Mouse (Mus musculus) neural tube, embryonic 12.5 days (tissue): Measurements from ENCODE around the gene Spred3. TPM values are rescaled to one million over a fixed set of nuclear protein-coding genes. Genes with fewer than 3 reads are reported as not detected.
A peak's percentile ranks its signal among the peaks of the same experiment; 100 is the strongest.

Experiments
- ATAC-seq: fragments of 200-750 bp; cut with Nextera tagmentation; 2 replicates; pipeline ENCODE4 v1.8.0; 2017; ENCODE audit warnings: low read depth, mild to moderate bottlenecking, moderate TSS enrichment, moderate library complexity; ENCODE audit not compliant: low FRiP score
- H3K27ac ChIP-seq: fragments of 300-500 bp; sonication (generic); 2 replicates; pipeline ENCODE4 v1.5.1; 2016
- H3K27me3 ChIP-seq: fragments of 300-500 bp; sonication (generic); replicated peaks from 2 replicates; pipeline ENCODE4 v1.6.1; 2016; ENCODE audit warnings: mild to moderate bottlenecking
- H3K36me3 ChIP-seq: fragments of 300-500 bp; sonication (generic); 2 replicates; pipeline ENCODE4 v1.6.1; 2016; ENCODE audit warnings: mild to moderate bottlenecking
- H3K4me1 ChIP-seq: fragments of 300-500 bp; sonication (generic); 2 replicates; pipeline ENCODE4 v1.6.1; 2016
- H3K4me2 ChIP-seq: fragments of 300-500 bp; sonication (generic); replicated peaks from 2 replicates; pipeline ENCODE4 v1.6.1; 2016; ENCODE audit warnings: mild to moderate bottlenecking
- H3K4me3 ChIP-seq: fragments of 300-500 bp; sonication (generic); 2 replicates; pipeline ENCODE4 v1.5.1; 2016
- H3K9ac ChIP-seq: fragments of 300-500 bp; sonication (generic); 2 replicates; pipeline ENCODE4 v1.6.1; 2016; ENCODE audit warnings: mild to moderate bottlenecking
- H3K9me3 ChIP-seq: fragments of 300-500 bp; sonication (generic); 2 replicates; pipeline ENCODE4 v1.6.1; 2016; ENCODE audit warnings: mild to moderate bottlenecking
- WGBS: fragments of 180-500 bp; shearing (Covaris S2); methylation state at CpG from one replicate; pipeline ENCODE4 v1.1.7; 2016; 5-methylcytosine and 5-hydroxymethylcytosine counted together
- polyA plus RNA-seq: library from polyadenylated mRNA; unstranded; fragments of >200 nt; fragmentation: Nextera tagmentation; extraction: Ambion mirVana; gene quantifications from 2 replicates; pipeline ENCODE4 v1.2.1, GENCODE M21; 2016

The Spred3 gene
- polyA plus RNA-seq, 1 experiment from 2014 or later, result 9.0 TPM

GRCm38 (mm10) chr7:29180854-29181236 is 10.6 kb upstream of the Spred3 start:
- H3K36me3 ChIP-seq, result peaks cover 13% of the 10 kb centered on the region
- ATAC-seq, result peak; percentile 49
- H3K9ac ChIP-seq, result no peak overlapping the region
- peak overlapping the region; percentile 86 for H3K4me2 ChIP-seq
- no peaks in the 10 kb centered on the region for H3K27me3 ChIP-seq
- H3K4me3 ChIP-seq, result peak overlapping the region; percentile 13
- H3K9me3 ChIP-seq, result no peaks in the 10 kb centered on the region
- no peak overlapping the region for H3K27ac ChIP-seq
- WGBS, result 45% methylated on average over 5 of the region's 5 CpGs
- H3K4me1 ChIP-seq, result peaks cover 14% of the 10 kb centered on the region

- Histone ChIP-seq H3K27ac (peak within 1 kb of the TSS; percentile 5; the same call in 1 of the 2 replicates), H3K27me3 (no peaks in the 10 kb centered on the region), H3K9me3 (no peaks in the 10 kb centered on the region), H3K9ac (peak within 1 kb of the TSS; percentile 78), H3K4me3 (peak within 1 kb of the TSS; percentile 64), H3K36me3 (peaks cover 19% of the 10 kb centered on the region), H3K4me2 (peak within 1 kb of the TSS; percentile 86), H3K4me1 (peaks cover 14% of the 10 kb centered on the region)
- WGBS, result under 1% methylated on average over 62 of the region's 62 CpGs
- ATAC-seq, result peak; percentile 93
Measured at GRCm38 (mm10) chr7:29180077-29180853, 10.1 kb upstream of the Spred3 start, which contains the start of gene Psmd8. Gene Psmd8 (minus strand): TSS chr7:29180701.

- Histone ChIP-seq H3K9me3 (no peaks in the 10 kb centered on the region), H3K4me2 (peak overlapping the region; percentile 86), H3K36me3 (peaks cover 28% of the 10 kb centered on the region), H3K27ac (no peak overlapping the region), H3K27me3 (peaks cover 8% of the 10 kb centered on the region), H3K4me1 (peaks cover 14% of the 10 kb centered on the region), H3K4me3 (peak overlapping the region; percentile 64), H3K9ac (peak overlapping the region; percentile 78)
- 67% methylated on average over 7 of the region's 7 CpGs for WGBS
- no peak for ATAC-seq
Measured at GRCm38 (mm10) chr7:29179323-29179722, 9.1 kb upstream of the Spred3 start.

- peaks cover 40% of the 10 kb centered on the region for H3K36me3 ChIP-seq
- H3K4me2 ChIP-seq, result no peak overlapping the region
- ATAC-seq, result no peak
- peaks cover 20% of the 10 kb centered on the region for H3K27me3 ChIP-seq
- no peak overlapping the region for H3K4me3 ChIP-seq
- no peak overlapping the region for H3K9ac ChIP-seq
- WGBS, result 91% methylated on average over 4 of the region's 4 CpGs
- H3K27ac ChIP-seq, result no peak overlapping the region
- H3K9me3 ChIP-seq, result no peaks in the 10 kb centered on the region
- peaks cover 17% of the 10 kb centered on the region for H3K4me1 ChIP-seq
Measured at GRCm38 (mm10) chr7:29178106-29178505, 7.9 kb upstream of the Spred3 start.

- 33% methylated on average over 32 of the region's 32 CpGs for WGBS
- Histone ChIP-seq H3K9ac (no peak overlapping the region), H3K9me3 (no peaks in the 10 kb centered on the region), H3K4me2 (peak overlapping the region; percentile 68), H3K36me3 (peaks cover 43% of the 10 kb centered on the region), H3K27me3 (peaks cover 48% of the 10 kb centered on the region), H3K4me1 (peaks cover 47% of the 10 kb centered on the region), H3K4me3 (no peak overlapping the region), H3K27ac (no peak overlapping the region)
- ATAC-seq, result no peak
Measured at GRCm38 (mm10) chr7:29172390-29173016, 2.3 kb upstream of the Spred3 start.

- H3K36me3 ChIP-seq, result peaks cover 38% of the 10 kb centered on the region
- H3K4me1 ChIP-seq, result peaks cover 47% of the 10 kb centered on the region
- no peaks in the 10 kb centered on the region for H3K9me3 ChIP-seq
- ATAC-seq, result no peak
- peaks cover 49% of the 10 kb centered on the region for H3K27me3 ChIP-seq
- H3K9ac ChIP-seq, result peak overlapping the region; percentile 43
- H3K27ac ChIP-seq, result no peak overlapping the region
- 7% methylated on average over 34 of the region's 34 CpGs for WGBS
- peak overlapping the region; percentile 20 for H3K4me3 ChIP-seq
- peak overlapping the region; percentile 68 for H3K4me2 ChIP-seq
Measured at GRCm38 (mm10) chr7:29171562-29172097, 1.4 kb upstream of the Spred3 start.

GRCm38 (mm10) chr7:29170755-29171561 is 747 bp upstream of the Spred3 start:
- no peak overlapping the region for H3K27ac ChIP-seq
- peak overlapping the region; percentile 68 for H3K4me2 ChIP-seq
- H3K9me3 ChIP-seq, result no peaks in the 10 kb centered on the region
- peaks cover 49% of the 10 kb centered on the region for H3K27me3 ChIP-seq
- peaks cover 31% of the 10 kb centered on the region for H3K36me3 ChIP-seq
- peak overlapping the region; percentile 66 for H3K4me3 ChIP-seq
- WGBS, result 2% methylated on average over 43 of the region's 43 CpGs
- no peak for ATAC-seq
- peaks cover 47% of the 10 kb centered on the region for H3K4me1 ChIP-seq
- H3K9ac ChIP-seq, result peak overlapping the region; percentile 43

- H3K4me3 ChIP-seq, result peak overlapping the region; percentile 66
- no peaks in the 10 kb centered on the region for H3K9me3 ChIP-seq
- H3K36me3 ChIP-seq, result peaks cover 18% of the 10 kb centered on the region
- H3K27ac ChIP-seq, result peak overlapping the region; percentile 47
- peaks cover 47% of the 10 kb centered on the region for H3K4me1 ChIP-seq
- H3K4me2 ChIP-seq, result peak overlapping the region; percentile 68
- WGBS, result under 1% methylated on average over 26 of the region's 39 CpGs
- peak overlapping the region; percentile 68 for H3K9ac ChIP-seq
- peaks cover 42% of the 10 kb centered on the region for H3K27me3 ChIP-seq
- ATAC-seq, result peak; percentile 77
Measured at GRCm38 (mm10) chr7:29169231-29170065, 763 bp downstream of the Spred3 start.

- H3K36me3 ChIP-seq, result peaks cover 13% of the 10 kb centered on the region
- peak; percentile 14 for ATAC-seq
- H3K27me3 ChIP-seq, result peaks cover 35% of the 10 kb centered on the region
- no peak overlapping the region for H3K27ac ChIP-seq
- peak overlapping the region; percentile 68 for H3K4me2 ChIP-seq
- H3K9me3 ChIP-seq, result no peaks in the 10 kb centered on the region
- H3K9ac ChIP-seq, result peak overlapping the region; percentile 68
- peak overlapping the region; percentile 66 for H3K4me3 ChIP-seq
- H3K4me1 ChIP-seq, result peaks cover 47% of the 10 kb centered on the region
- WGBS, result under 1% methylated on average over 14 of the region's 14 CpGs
Measured at GRCm38 (mm10) chr7:29168791-29169230, 1.4 kb downstream of the Spred3 start.

GRCm38 (mm10) chr7:29168121-29168695 is 2.0 kb downstream of the Spred3 start:
- H3K9ac ChIP-seq, result peak overlapping the region; percentile 68
- peaks cover 13% of the 10 kb centered on the region; the same call in 1 of the 2 replicates for H3K36me3 ChIP-seq
- no peaks in the 10 kb centered on the region for H3K9me3 ChIP-seq
- peak overlapping the region; percentile 66 for H3K4me3 ChIP-seq
- no peak overlapping the region for H3K27ac ChIP-seq
- WGBS, result 2% methylated on average over 10 of the region's 10 CpGs
- ATAC-seq, result no peak
- peaks cover 44% of the 10 kb centered on the region for H3K4me1 ChIP-seq
- peaks cover 29% of the 10 kb centered on the region for H3K27me3 ChIP-seq
- peak overlapping the region; percentile 68 for H3K4me2 ChIP-seq

- Histone ChIP-seq H3K9me3 (no peaks in the 10 kb centered on the region), H3K27me3 (peaks cover 24% of the 10 kb centered on the region), H3K4me1 (peaks cover 41% of the 10 kb centered on the region), H3K4me3 (peak overlapping the region; percentile 66), H3K4me2 (peak overlapping the region; percentile 68), H3K9ac (peak overlapping the region; percentile 68), H3K27ac (no peak overlapping the region), H3K36me3 (peaks cover 10% of the 10 kb centered on the region; the same call in 1 of the 2 replicates)
- no peak for ATAC-seq
- 14% methylated on average over 19 of the region's 19 CpGs for WGBS
Measured at GRCm38 (mm10) chr7:29167656-29168055, 2.6 kb downstream of the Spred3 start.
